Mouse (Mus musculus): ENCODE data around the gene Zbtb16. TPM values are rescaled to one million over a fixed set of nuclear protein-coding genes. Genes with fewer than 3 reads are reported as not detected.
A peak's percentile ranks its signal among the peaks of the same experiment; 100 is the strongest.

Zbtb16 gene
- 3.0 and 4.8 TPM in 2 replicates for polyA plus RNA-seq (2014; fragmentation: Nextera tagmentation; extraction: Ambion mirVana)

- no peaks in the 10 kb centered on the region; the same call in none of the 2 replicates for H3K4me1 ChIP-seq (ENCODE audit: control insufficient read depth, insufficient read depth, low read length)
- DNase-seq (ENCODE audit: low spot score) (peak; percentile 89), ATAC-seq (replicated peaks; ENCODE audit: insufficient number of reproducible peaks, low FRiP score, low TSS enrichment, low read depth) (peak; percentile 80)
- peaks cover 19% of the 10 kb centered on the region for H3K27me3 ChIP-seq (ENCODE audit: control insufficient read depth, insufficient read depth, low read length)
- H3K9me3 ChIP-seq (replicated peaks; ENCODE audit: control insufficient read depth, low read length): no peaks in the 10 kb centered on the region
- 0% methylated on average over 59 of the region's 78 CpGs for WGBS
- H3K36me3 ChIP-seq (replicated peaks; ENCODE audit: control insufficient read depth, insufficient read depth, low read depth, low read length): no peaks in the 10 kb centered on the region
- peak within 1 kb of the TSS; percentile 54 for H3K9ac ChIP-seq (replicated peaks; ENCODE audit: low read length)
- peak within 1 kb of the TSS; percentile 80 for H3K4me2 ChIP-seq (ENCODE audit: low read depth, low read length)
- peak within 1 kb of the TSS; percentile 64 for H3K4me3 ChIP-seq (ENCODE audit: low read depth, low read length)
- H3K27ac ChIP-seq (replicated peaks; ENCODE audit: low read depth, low read length): no peak within 1 kb of the TSS
These were observed at the start of gene Zbtb16 for GRCm38 (mm10) chr9:48835631-48836565. TSS of gene Zbtb16 (minus strand) at chr9:48836222.

GRCm38 (mm10) chr9:48872896-48873295 is 36.9 kb upstream of the Zbtb16 start:
- ATAC-seq (replicated peaks; ENCODE audit: insufficient number of reproducible peaks, low FRiP score, low TSS enrichment, low read depth): no peak

GRCm38 (mm10) chr9:48866523-48867121 is 30.6 kb upstream of the Zbtb16 start:
- Histone ChIP-seq H3K27me3 (ENCODE audit: control insufficient read depth, insufficient read depth, low read length) (no peaks in the 10 kb centered on the region), H3K9me3 (replicated peaks; ENCODE audit: control insufficient read depth, low read length) (no peaks in the 10 kb centered on the region), H3K4me3 (ENCODE audit: low read depth, low read length) (no peak overlapping the region), H3K9ac (replicated peaks; ENCODE audit: low read length) (no peak overlapping the region), H3K36me3 (replicated peaks; ENCODE audit: control insufficient read depth, insufficient read depth, low read depth, low read length) (no peaks in the 10 kb centered on the region), H3K27ac (replicated peaks; ENCODE audit: low read depth, low read length) (no peak overlapping the region), H3K4me2 (ENCODE audit: low read depth, low read length) (no peak overlapping the region), H3K4me1 (ENCODE audit: control insufficient read depth, insufficient read depth, low read length) (no peaks in the 10 kb centered on the region)
- ATAC-seq (replicated peaks; ENCODE audit: insufficient number of reproducible peaks, low FRiP score, low TSS enrichment, low read depth): no peak
- DNase-seq (ENCODE audit: low spot score): no peak
- WGBS: 77% methylated on average over 12 of the region's 12 CpGs

More at GRCm38 (mm10) chr9:48872896-48873295, 36.9 kb upstream of the Zbtb16 start:
- H3K9me3 ChIP-seq (replicated peaks; ENCODE audit: control insufficient read depth, low read length): no peaks in the 10 kb centered on the region
- H3K9ac ChIP-seq (replicated peaks; ENCODE audit: low read length): no peak overlapping the region
- H3K27ac ChIP-seq (replicated peaks; ENCODE audit: low read depth, low read length): no peak overlapping the region
- H3K4me1 ChIP-seq (ENCODE audit: control insufficient read depth, insufficient read depth, low read length): no peaks in the 10 kb centered on the region
- no peaks in the 10 kb centered on the region for H3K27me3 ChIP-seq (ENCODE audit: control insufficient read depth, insufficient read depth, low read length)
- 88% methylated on average over 8 of the region's 8 CpGs for WGBS
- no peak for DNase-seq (ENCODE audit: low spot score)
- H3K4me3 ChIP-seq (ENCODE audit: low read depth, low read length): no peak overlapping the region
- H3K36me3 ChIP-seq (replicated peaks; ENCODE audit: control insufficient read depth, insufficient read depth, low read depth, low read length): no peaks in the 10 kb centered on the region
- no peak overlapping the region for H3K4me2 ChIP-seq (ENCODE audit: low read depth, low read length)

GRCm38 (mm10) chr9:48865235-48865634 is 29.2 kb upstream of the Zbtb16 start:
- Histone ChIP-seq H3K4me2 (ENCODE audit: low read depth, low read length) (no peak overlapping the region), H3K36me3 (replicated peaks; ENCODE audit: control insufficient read depth, insufficient read depth, low read depth, low read length) (no peaks in the 10 kb centered on the region), H3K27ac (replicated peaks; ENCODE audit: low read depth, low read length) (no peak overlapping the region), H3K9me3 (replicated peaks; ENCODE audit: control insufficient read depth, low read length) (no peaks in the 10 kb centered on the region), H3K4me3 (ENCODE audit: low read depth, low read length) (no peak overlapping the region), H3K9ac (replicated peaks; ENCODE audit: low read length) (no peak overlapping the region), H3K4me1 (ENCODE audit: control insufficient read depth, insufficient read depth, low read length) (no peaks in the 10 kb centered on the region), H3K27me3 (ENCODE audit: control insufficient read depth, insufficient read depth, low read length) (no peaks in the 10 kb centered on the region)
- 45% methylated on average over 9 of the region's 9 CpGs for WGBS
- no peak for DNase-seq (ENCODE audit: low spot score)
- no peak for ATAC-seq (replicated peaks; ENCODE audit: insufficient number of reproducible peaks, low FRiP score, low TSS enrichment, low read depth)

GRCm38 (mm10) chr9:48861481-48861880 is 25.5 kb upstream of the Zbtb16 start:
- no peaks in the 10 kb centered on the region for H3K27me3 ChIP-seq (ENCODE audit: control insufficient read depth, insufficient read depth, low read length)
- no peak overlapping the region for H3K9ac ChIP-seq (replicated peaks; ENCODE audit: low read length)
- DNase-seq (ENCODE audit: low spot score): no peak
- H3K4me3 ChIP-seq (ENCODE audit: low read depth, low read length): no peak overlapping the region
- no peaks in the 10 kb centered on the region for H3K9me3 ChIP-seq (replicated peaks; ENCODE audit: control insufficient read depth, low read length)
- no peaks in the 10 kb centered on the region for H3K36me3 ChIP-seq (replicated peaks; ENCODE audit: control insufficient read depth, insufficient read depth, low read depth, low read length)
- H3K4me1 ChIP-seq (ENCODE audit: control insufficient read depth, insufficient read depth, low read length): no peaks in the 10 kb centered on the region
- 69% methylated on average over 10 of the region's 10 CpGs for WGBS
- H3K4me2 ChIP-seq (ENCODE audit: low read depth, low read length): no peak overlapping the region
- ATAC-seq (replicated peaks; ENCODE audit: insufficient number of reproducible peaks, low FRiP score, low TSS enrichment, low read depth): no peak
- no peak overlapping the region for H3K27ac ChIP-seq (replicated peaks; ENCODE audit: low read depth, low read length)

GRCm38 (mm10) chr9:48860526-48860845 is 24.5 kb upstream of the Zbtb16 start:
- DNase-seq (ENCODE audit: low spot score): peak; percentile 80
- ATAC-seq (replicated peaks; ENCODE audit: insufficient number of reproducible peaks, low FRiP score, low TSS enrichment, low read depth): 0 out of 2 replicates have a peak, but pooled peaks have one; percentile 75
- H3K36me3 ChIP-seq (replicated peaks; ENCODE audit: control insufficient read depth, insufficient read depth, low read depth, low read length): no peaks in the 10 kb centered on the region
- no peaks in the 10 kb centered on the region for H3K4me1 ChIP-seq (ENCODE audit: control insufficient read depth, insufficient read depth, low read length)
- no peaks in the 10 kb centered on the region for H3K27me3 ChIP-seq (ENCODE audit: control insufficient read depth, insufficient read depth, low read length)
- no peaks in the 10 kb centered on the region for H3K9me3 ChIP-seq (replicated peaks; ENCODE audit: control insufficient read depth, low read length)
- H3K27ac ChIP-seq (replicated peaks; ENCODE audit: low read depth, low read length): no peak overlapping the region
- 4% methylated on average over 6 of the region's 6 CpGs for WGBS
- no peak overlapping the region for H3K4me3 ChIP-seq (ENCODE audit: low read depth, low read length)
- no peak overlapping the region for H3K9ac ChIP-seq (replicated peaks; ENCODE audit: low read length)
- H3K4me2 ChIP-seq (ENCODE audit: low read depth, low read length): no peak overlapping the region

GRCm38 (mm10) chr9:48859828-48860525 is 24.0 kb upstream of the Zbtb16 start:
- no peak overlapping the region for H3K27ac ChIP-seq (replicated peaks; ENCODE audit: low read depth, low read length)
- H3K36me3 ChIP-seq (replicated peaks; ENCODE audit: control insufficient read depth, insufficient read depth, low read depth, low read length): no peaks in the 10 kb centered on the region
- H3K4me1 ChIP-seq (ENCODE audit: control insufficient read depth, insufficient read depth, low read length): no peaks in the 10 kb centered on the region
- H3K9ac ChIP-seq (replicated peaks; ENCODE audit: low read length): no peak overlapping the region
- no peaks in the 10 kb centered on the region for H3K27me3 ChIP-seq (ENCODE audit: control insufficient read depth, insufficient read depth, low read length)
- 23% methylated on average over 10 of the region's 10 CpGs for WGBS
- no peaks in the 10 kb centered on the region for H3K9me3 ChIP-seq (replicated peaks; ENCODE audit: control insufficient read depth, low read length)
- no peak overlapping the region for H3K4me2 ChIP-seq (ENCODE audit: low read depth, low read length)
- no peak overlapping the region for H3K4me3 ChIP-seq (ENCODE audit: low read depth, low read length)
- ATAC-seq (replicated peaks; ENCODE audit: insufficient number of reproducible peaks, low FRiP score, low TSS enrichment, low read depth): 0 out of 2 replicates have a peak, but pooled peaks have one; percentile 23
- no peak for DNase-seq (ENCODE audit: low spot score)

Measured in embryonic facial prominence, embryonic 11.5 days (tissue).